Mouse (Mus musculus) lung, postnatal 0 days (tissue): ENCODE measurements at regions not wholly inside any gene's neighbourhood (a gene's known extent, or its start where the extent isn't known, plus 50 kb on each side); places are given as distances from the start of the nearest gene placed in this dataset.

Experiments
- CTCF ChIP-seq: IDR thresholded peaks from 2 replicates; pipeline ENCODE4 v1.5.1; 2016; ENCODE audit warnings: antibody characterized with exemption, mild to moderate bottlenecking
- EP300 ChIP-seq: IDR thresholded peaks from 2 replicates; pipeline ENCODE4 v1.6.1; 2016; ENCODE audit warnings: antibody characterized with exemption, mild to moderate bottlenecking, control low read depth

GRCm38 (mm10) chr16:21357433-21357832 lies 65.5 kb upstream of the Vps8 start:
- TF ChIP-seq EP300: no peak
- TF ChIP-seq CTCF: no peak
